Mouse (Mus musculus): ENCODE results near the gene Gtsf1.
"Not testable (repeated sequence)": the region's sequence is repeated elsewhere in the genome, so short reads cannot be mapped to it uniquely, and the experiment has no call there.

The Gtsf1 gene

DNA sequence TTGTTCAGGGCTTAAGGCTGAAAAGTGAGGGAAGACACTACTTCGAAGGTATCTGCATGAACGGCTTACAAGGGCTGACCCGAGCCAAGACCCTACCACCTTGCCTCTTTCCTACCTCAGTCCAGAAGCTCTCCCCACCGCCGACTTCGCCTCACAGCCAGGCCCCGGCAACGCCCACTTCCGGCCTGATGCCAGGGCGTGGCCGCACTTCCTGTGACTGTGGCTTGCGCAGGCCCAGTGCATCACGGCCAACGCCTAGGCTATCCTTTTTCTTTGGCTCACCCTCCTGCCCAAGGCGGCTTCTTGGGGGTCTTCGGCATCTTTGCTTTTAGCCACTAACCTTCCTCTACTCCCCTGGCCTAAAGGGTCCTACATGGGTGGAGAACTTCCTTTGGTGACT is at the start of gene Gtsf1:
Gene Gtsf1 (minus strand): TSS at position 230 of the 400 bp plus-strand sequence.
- no peak for DNase-seq (ENCODE audit: low spot score in 2 of 2)

DNA sequence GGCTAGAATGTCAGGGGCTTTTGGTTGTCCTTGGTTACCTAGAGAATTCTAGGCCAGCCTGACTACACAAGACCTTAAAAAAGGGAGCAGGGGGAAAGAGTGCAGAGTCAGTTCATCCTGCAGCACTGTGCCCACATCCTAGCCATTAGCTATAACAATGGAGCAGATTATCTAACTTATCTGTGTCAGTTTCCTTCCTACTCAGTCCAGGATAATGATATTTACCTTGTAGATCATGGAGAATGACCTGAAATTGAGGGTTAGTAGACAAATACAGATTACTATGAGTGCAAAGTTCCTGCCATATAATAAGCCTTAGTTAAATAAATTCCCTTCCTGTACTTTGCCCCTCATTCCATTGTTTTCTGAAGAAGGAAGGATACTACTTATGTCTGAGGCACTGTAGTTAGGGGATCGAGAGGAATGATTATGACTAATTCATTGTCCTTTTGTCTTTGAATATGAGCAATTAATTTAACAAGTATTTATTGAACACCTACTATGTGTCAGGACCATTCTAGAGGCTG is 48.9 kb upstream of the Gtsf1 start:
- no peak for DNase-seq (ENCODE audit: low spot score in 2 of 2)

- no peak for DNase-seq (ENCODE audit: low spot score in 2 of 2)
Observed at GRCm38 (mm10) chr15:103473769-103474168, 43.5 kb upstream of the Gtsf1 start.

DNA sequence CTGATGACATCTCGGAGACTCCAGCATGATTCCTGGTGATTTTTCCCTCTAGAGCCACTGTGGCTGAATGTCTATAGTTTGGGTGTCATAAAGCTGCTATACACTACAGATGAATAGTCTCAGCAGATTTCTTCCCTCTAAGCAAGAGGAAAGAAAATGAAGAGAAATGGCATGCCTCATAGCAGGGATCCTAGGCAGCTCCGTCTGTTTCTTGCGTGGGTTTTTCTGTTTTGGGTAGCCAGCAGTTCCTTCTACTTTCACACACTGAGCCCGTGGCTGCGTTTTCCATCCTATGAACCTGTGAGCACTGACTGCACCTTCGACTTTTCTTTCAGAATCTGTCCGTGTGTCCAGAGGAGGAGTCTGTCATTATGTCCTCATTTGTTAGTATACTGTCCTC is 42.9 kb upstream of the Gtsf1 start:
- no peak for DNase-seq (ENCODE audit: low spot score in 2 of 2)

DNA sequence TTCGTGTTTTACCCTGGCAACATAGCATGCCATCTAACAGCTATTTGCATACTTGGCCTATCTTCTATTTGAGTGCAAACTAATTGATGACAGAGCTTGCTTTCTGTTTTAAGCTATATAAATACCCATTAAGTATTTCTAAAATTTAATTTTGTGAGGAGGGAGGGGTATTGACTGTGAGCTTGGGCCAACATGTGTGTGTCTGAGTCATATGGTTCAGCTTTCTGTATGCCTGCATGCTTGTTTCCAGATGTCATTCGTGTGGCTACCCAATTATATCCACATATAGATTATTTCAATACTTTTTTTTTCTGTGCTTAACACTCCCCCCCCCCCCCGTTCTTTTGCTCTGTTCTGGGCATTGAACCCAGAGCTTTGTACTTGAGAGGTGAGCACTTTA is 42.0 kb upstream of the Gtsf1 start:
- no peak for DNase-seq (ENCODE audit: low spot score in 2 of 2)

- no peak for DNase-seq (ENCODE audit: low spot score in 2 of 2)
Observed at GRCm38 (mm10) chr15:103471488-103472194, 41.4 kb upstream of the Gtsf1 start.

DNA sequence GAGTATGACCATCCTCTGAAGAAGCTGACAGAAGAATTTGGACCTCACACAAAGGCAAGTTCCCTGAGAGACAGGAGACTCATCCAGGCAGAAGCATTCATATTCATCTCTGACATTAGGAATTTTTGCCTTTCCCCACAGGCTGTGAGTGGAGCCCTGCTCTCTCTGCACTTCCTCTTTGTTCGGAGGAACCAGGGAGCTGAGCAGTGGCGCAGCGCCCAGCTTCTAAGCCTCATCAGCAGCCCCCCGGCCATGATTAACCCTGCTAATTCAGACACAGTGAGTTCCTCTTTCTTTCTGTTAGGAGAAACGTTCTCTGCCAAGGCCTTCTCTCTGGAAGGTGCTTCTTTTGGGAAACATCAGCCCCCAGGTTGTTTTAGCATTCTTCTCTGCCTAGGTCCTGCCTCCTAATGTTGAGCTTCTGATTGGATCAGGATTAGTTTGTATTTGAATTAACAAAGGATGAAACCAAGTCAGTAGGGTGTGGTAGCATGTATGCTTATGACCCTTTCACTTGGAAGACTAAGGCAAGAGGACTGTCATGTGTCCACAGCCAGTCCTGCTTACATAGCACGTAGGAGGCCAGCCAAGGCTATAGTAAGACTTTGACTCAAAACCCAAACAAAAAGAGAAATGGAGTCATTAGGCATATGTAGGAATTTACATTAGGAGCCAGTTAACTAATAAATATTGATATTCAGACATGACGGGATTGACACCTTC is 32.4 kb upstream of the Gtsf1 start:
- no peak for DNase-seq (ENCODE audit: low spot score in 2 of 2)

GRCm38 (mm10) chr15:103454449-103454848 is 24.2 kb upstream of the Gtsf1 start:
- DNase-seq (ENCODE audit: low spot score in 2 of 2) = no peak

GRCm38 (mm10) chr15:103453551-103454218 is 23.4 kb upstream of the Gtsf1 start, which contains the start of gene Nckap1l:
Nckap1l (plus strand) TSS chr15:103453794.
- peak in 1 of 2 experiments; percentile 32 for DNase-seq (ENCODE audit: low spot score in 2 of 2)

- no peak for DNase-seq (ENCODE audit: low spot score in 2 of 2)
Observed at GRCm38 (mm10) chr15:103448369-103448768, 18.1 kb upstream of the Gtsf1 start, which contains the start of gene Gtsf2. Gtsf2 (minus strand) TSS chr15:103448469.

DNA sequence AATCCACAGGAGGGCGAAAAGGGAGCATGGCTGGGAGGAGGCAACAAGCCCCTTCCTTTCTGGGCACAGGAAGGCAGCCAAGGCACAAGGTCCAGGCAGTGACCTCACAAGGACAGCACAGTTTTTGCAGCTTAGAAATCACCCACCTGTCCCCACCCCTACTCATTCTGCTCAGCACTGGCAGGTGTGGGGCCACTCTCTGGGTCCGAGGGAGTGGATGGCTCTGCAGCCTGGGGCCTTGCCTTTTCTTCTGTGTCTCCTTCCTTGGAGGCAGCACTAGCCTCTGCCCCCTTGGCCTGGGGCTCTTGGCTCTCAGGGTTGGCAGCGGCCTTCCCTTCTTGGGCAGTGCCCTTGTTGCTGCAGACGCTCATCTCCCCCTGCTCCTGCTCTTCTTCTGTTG is 15.7 kb upstream of the Gtsf1 start:
- DNase-seq (ENCODE audit: low spot score in 2 of 2) = not testable (repeated sequence)

GRCm38 (mm10) chr15:103427017-103427416 is 3.3 kb downstream of the Gtsf1 start:
- no peak for DNase-seq (ENCODE audit: low spot score in 2 of 2)

DNA sequence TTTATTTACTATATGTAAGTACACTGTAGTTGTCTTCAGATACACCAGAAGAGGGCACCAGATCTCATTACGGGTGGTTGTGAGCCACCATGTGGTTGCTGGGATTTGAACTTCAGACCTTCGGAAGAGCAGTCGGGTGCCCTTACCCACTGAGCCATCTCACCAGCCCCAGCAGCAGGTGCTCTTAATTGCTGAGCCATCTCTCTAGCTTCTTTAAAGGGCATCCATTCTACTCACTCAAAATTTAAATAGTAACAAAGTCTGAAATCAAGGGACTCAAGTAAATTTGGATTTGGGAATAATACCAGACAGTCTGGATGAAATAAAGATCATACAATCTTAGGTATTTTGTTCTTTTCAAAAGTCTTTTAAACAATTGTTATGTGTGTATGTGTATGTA is 24.7 kb downstream of the Gtsf1 start:
- DNase-seq (ENCODE audit: low spot score in 2 of 2) = not testable (repeated sequence)

DNA sequence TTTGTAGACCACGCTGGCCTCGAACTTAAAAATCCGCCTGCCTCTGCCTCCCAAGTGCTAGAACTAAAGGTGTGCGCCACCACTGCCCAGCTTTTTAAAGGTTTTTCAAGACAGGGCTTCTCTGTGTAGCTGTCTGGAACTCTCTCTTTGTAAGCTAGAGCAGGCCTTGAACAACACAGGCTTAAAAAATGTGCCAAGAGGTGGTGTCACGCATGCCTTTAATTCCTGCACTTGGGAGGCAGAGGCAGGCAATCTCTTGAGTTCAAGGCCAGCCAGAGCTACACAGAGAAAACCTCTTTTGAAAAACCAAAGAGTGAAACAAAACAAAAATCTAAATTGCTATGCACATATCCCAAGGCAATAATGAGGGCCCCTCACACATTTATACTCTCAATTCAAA is 28.9 kb downstream of the Gtsf1 start:
- DNase-seq (ENCODE audit: low spot score in 2 of 2) = no peak

DNA sequence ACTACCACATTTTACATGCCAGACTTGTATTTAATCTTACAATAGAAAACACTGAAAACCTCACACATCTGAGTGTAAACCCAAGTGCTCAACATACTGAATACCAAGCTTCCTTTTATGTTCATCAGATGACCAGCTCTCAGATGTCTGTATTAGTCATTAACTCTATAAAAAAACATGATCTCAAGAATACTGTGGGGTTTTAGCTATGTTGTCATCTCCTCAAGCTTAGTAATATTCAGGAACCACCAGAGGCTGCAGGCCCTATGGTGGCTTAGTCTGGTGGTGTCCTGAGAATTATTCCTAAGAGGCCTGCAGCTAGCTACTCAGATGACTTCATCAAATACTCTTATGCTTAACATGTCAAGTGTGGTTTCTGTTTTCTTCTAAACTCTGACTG is 36.7 kb downstream of the Gtsf1 start:
- DNase-seq (ENCODE audit: low spot score in 2 of 2) = no peak

DNA sequence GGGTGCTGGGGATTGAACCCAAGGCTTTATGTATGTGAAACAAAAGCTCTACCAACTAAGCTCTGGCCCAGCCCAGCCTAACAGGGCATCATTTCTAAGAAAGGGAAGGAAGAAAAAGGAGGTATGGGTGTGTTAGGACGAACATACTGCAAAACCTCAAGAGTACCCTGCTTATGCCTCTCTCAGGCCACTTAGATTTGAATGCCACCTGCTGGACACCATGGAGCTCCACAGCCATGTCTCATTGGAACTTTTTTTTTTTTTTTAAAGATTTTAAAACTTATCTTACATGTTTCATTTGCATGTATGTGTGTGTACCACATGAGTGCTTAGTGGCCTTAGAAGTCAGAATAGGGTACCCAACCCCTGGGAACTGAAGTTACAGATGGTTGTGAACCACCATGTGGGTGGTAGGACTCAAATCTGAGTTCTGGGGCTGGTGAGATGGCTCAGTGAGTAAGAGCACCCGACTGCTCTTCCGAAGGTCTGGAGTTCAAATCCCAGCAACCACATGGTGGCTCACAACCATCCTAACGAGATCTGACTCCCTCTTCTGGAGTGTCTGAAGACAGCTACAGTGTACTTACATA is 41.6 kb downstream of the Gtsf1 start:
- DNase-seq (ENCODE audit: low spot score in 2 of 2) = no peak

- peak in 1 of 2 experiments; percentile 64 for DNase-seq (ENCODE audit: low spot score in 2 of 2)
Observed at GRCm38 (mm10) chr15:103383771-103384488, 46.3 kb downstream of the Gtsf1 start.

DNA sequence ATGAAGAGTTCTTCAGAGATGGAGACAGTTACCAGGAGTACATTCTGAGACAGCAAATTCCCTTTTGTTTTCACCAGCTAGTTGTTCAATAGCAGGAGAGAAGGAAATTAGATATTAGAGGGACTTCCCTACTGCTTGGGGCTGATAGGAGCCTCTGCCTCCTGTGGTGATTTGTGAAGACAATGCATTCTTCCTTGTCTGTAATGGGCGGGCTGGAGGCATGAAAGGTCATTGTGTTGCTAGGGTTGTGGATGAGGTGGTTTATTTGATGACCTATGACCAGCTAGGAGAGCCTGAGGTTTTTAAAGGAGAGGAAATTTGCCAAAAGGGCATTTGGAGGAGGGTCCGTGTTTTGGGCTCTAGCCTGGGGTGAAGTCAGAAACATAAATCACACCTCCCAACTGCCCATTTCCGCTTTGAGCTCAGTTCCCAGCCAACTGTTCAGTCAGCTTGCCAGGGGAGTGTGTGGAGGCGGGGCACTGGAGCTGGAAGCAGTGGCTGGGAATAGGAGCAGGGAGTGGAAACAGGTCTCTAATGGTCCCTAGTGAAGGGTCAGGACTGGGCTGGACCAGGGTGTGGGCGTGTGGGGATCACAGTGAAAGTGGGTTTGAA is 47.4 kb downstream of the Gtsf1 start:
- peak in 1 of 2 experiments; percentile 25 for DNase-seq (ENCODE audit: low spot score in 2 of 2)

GRCm38 (mm10) chr15:103382075-103382474 is 48.2 kb downstream of the Gtsf1 start:
- no peak for DNase-seq (ENCODE audit: low spot score in 2 of 2)

DNA sequence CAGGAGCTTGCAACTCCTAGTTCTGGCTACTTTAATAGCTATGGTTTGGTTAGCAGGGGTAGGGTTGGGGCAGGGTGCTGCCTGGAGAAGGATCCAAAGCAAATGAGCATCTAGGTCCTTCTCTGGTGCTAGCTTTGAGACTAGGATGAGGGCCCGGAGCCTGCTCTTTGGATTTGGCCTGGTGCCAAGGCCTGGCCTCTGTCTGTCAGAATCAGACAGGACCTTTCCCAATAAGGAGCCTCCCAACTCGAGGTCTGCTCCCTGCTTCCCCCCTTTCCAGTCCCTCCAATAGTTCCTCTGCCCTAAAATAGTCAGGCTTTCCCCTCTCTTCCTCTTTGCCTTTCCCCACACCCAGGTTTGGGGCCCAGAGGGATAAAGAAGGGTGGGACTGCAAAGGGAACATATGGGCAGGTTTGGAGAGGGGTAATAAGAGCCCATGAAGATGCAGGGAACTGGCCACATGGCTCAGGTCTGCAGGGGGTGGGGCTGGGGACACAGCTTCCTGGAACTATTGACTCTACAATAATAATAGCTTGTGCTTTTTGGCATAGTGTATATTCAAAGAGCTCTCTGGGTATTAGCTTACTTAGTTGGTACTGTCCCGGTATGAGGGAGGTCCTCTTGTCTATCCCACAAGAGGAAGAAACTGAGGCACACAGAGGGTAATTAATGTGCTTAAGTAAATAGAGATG is 51.5 kb downstream of the Gtsf1 start:
- DNase-seq (ENCODE audit: low spot score in 2 of 2) = peak in 1 of 2 experiments; percentile 25

All from urinary bladder, postnatal 4 days (tissue).